Mouse (Mus musculus) splenic B cell, adult 2 months (primary cell): ENCODE data around the gene Olfr221.
A peak's percentile ranks its signal among the peaks of the same experiment; 100 is the strongest.

ENCODE experiments used
- DNase-seq: peaks from one replicate; pipeline ENCODE4 v3.0.0-alpha.2; 2011; ENCODE audit warnings: low read depth, low spot score
- H3K27me3 ChIP-seq: 2 replicates; pipeline ENCODE4 v1.6.1; 2012; ENCODE audit warnings: mild to moderate bottlenecking, low read length, moderate library complexity, mixed read lengths; ENCODE audit not compliant: control insufficient read depth, poor library complexity, insufficient read depth, severe bottlenecking
- H3K36me3 ChIP-seq: 2 replicates; pipeline ENCODE4 v1.6.1; 2012; ENCODE audit warnings: mild to moderate bottlenecking, low read length, moderate library complexity, mixed read lengths; ENCODE audit not compliant: control insufficient read depth, poor library complexity, insufficient read depth, severe bottlenecking

Gene Olfr221

DNA sequence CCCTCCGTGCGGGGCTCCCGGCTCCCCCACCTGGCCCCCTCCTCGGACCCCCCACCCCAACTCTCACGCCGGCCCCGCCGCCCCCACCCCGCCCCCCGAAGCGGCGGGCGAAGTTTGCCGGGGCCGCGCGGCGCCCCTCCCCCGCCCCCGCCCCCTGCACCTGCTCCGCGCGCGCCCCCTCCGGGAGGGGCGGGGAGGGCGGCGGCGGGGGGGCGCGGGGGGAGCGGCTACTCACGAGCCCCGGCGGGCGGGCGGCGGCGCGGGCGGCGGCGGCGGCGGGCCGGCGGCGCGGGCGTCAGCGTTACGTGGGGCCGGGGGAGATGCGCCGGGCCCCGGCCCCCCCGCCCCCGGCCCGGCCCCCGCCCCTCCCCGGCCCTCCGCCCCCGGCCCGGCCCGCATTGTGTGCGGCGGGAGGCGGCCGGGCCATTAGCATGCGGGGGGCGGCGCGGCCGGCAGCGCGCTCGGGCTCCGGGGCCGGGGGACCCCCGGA lies 27.9 kb downstream of the Olfr221 start:
- Histone ChIP-seq H3K27me3 (no peaks in the 10 kb centered on the region), H3K36me3 (no peaks in the 10 kb centered on the region)
- no peak for DNase-seq

DNA sequence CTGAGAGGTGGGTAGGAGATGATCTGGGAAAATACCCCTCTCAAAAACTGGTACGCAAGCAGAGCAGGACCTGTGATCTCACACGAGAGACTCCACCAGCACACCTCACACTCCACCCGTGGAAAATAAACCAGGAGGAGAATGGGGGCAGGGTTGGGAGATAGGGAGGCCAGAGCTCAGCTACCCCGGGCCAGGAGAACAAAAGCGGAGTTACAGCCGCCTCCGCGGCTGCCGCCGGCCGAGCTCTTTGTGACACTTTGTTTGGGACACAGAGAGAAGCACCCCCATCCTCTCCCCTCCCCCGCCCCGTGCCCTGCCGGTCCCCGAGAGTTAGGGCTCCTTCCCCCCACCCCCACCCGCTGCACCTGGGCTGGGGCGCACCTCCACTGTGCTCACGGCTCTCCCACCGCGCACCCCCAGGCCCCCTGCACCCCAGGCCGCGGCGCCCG lies 28.5 kb downstream of the Olfr221 start:
- DNase-seq, result peak; percentile 42
- Histone ChIP-seq H3K27me3 (no peaks in the 10 kb centered on the region), H3K36me3 (no peaks in the 10 kb centered on the region)

DNA sequence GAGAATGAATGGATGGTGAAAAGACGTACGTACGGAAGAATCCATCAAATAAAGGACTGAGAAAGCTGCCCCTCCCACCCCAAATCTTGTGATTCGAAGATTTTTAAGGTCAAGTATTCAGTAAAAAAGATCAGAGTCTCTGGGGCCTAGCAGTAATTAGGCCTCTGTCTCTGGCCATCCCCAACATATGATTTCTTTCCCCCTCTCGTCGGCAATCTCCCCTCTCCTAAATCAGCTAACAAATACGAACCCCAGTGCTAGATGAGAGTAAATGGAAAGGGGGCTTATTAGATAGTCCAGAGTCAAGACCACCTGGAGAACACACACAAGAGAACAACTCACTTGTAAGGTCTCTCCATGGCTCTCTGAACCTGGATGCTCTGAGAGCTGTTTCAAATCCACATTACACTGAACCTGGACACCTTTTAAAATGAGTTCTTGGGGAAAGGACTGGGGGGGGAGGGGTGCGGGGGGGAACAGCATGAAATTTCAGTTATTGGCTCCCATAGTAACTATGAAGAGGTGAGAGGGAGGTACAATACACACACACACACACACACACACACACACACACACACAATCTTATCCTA lies 29.1 kb downstream of the Olfr221 start:
- H3K27me3 ChIP-seq, result no peaks in the 10 kb centered on the region
- H3K36me3 ChIP-seq, result no peaks in the 10 kb centered on the region
- DNase-seq, result no peak

DNA sequence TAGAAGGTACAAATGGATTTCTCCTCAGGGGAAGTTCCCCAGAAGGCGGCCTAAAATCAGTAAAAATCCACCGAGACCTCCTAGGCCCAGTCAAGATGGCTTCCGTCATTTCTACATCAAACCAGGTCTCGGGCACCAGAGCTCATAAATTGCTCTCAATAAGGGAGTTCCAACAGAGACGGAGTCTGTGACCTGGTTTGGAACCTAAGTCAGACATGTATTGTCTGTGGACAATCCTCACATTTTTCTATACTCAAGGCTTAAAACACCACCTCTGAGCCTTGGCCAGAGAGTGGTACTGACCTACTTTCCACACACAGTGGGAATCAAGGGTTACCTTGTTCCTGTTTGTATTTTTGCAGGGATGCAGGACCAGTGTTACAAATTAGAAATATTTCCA lies 29.7 kb downstream of the Olfr221 start:
- no peaks in the 10 kb centered on the region for H3K27me3 ChIP-seq
- no peaks in the 10 kb centered on the region for H3K36me3 ChIP-seq
- DNase-seq, result no peak

DNA sequence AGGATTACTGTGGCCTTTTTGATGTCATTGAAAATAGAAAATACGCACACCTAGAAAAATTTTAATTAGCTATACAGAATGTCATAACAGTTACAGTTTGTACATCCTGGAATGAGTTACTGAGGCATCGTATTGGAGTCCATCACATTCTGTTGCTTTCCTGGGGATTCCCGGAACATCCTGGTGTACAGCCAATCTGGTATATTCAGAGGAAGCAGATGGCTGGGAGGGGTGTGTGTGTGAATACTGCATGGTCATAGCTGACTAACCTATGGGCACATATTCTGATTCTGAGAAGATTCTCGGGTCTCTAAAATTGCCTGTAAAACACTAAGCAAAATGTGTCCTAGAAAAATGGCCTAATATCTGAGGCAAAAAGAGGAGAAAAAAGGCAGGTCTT lies 30.2 kb downstream of the Olfr221 start:
- no peaks in the 10 kb centered on the region for H3K36me3 ChIP-seq
- DNase-seq, result no peak
- no peaks in the 10 kb centered on the region for H3K27me3 ChIP-seq

DNA sequence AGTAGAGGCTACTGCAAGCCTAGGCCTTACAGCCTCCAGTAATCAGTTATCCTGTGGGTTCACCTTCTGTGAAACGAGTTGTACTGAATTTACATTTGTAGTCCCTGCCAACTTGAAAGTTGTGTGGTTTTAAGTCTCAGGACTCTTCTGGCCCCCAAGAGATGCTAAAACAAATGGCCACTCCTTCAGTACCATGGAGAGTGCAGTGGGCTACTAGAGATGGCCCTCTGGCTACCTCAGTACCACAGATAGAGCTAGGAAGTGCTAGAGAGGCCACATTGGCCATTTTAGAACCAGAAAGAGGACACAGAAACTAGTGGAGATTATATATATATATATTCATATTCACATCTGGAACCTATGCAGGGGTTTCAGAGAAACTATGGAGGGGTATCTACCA lies 30.6 kb downstream of the Olfr221 start:
- no peaks in the 10 kb centered on the region for H3K36me3 ChIP-seq

DNA sequence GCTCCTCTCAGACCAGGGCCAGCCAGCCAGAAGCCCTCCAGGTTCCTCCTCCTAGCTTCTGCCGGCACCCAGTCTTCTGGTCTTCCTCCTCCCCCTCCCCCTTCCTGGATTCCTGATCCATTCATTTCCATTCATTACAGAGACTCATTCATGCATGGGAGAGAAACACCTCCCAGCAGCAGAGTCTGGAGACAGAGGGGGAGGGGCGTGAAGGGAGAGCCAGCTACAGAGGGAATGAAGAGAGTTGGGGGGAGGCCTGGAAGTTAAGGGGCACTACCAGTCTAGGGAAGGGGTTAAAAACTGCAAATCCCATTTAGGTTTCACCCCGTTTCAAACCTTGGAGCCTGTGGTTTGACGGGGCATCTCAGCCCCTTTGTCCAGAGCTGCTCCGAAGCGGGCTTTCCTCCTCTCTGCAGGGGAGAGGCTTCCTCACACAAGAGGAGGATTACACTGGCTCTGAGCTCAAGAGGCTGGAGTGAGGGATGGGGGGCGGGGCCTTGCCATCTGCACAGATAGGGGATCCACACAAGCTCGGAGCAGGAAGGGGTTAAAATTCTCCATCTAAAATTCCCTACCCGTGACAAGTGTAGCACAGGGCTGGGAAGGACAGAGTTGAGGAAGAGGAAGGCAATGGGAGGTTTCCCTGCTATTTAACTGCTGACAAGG lies 31.7 kb downstream of the Olfr221 start:
- Histone ChIP-seq H3K27me3 (no peaks in the 10 kb centered on the region), H3K36me3 (no peaks in the 10 kb centered on the region)
- no peak for DNase-seq

More for the DNA sequence above, 30.6 kb downstream of the Olfr221 start:
- no peak for DNase-seq
- H3K27me3 ChIP-seq, result no peaks in the 10 kb centered on the region

DNA sequence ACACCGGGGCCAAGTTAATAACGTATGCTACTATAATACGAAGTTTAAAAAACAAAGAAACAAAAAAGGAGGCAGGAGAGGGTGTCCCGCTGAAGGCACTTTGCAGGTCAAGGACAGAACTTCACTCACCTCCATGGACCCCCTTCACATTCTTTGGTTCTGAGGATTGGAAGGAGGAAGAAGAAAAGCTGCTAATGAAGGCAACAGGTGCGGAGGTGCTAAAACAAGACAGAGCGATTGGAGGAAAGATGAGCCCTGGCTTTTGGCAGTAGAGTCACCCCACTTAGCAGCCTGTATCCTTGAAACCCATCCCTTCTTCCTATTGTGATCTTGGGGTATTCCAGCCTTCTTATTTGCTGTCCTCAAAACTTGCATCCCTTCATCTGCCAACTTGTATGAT lies 32.4 kb downstream of the Olfr221 start:
- Histone ChIP-seq H3K27me3 (no peaks in the 10 kb centered on the region), H3K36me3 (no peaks in the 10 kb centered on the region)
- no peak for DNase-seq

DNA sequence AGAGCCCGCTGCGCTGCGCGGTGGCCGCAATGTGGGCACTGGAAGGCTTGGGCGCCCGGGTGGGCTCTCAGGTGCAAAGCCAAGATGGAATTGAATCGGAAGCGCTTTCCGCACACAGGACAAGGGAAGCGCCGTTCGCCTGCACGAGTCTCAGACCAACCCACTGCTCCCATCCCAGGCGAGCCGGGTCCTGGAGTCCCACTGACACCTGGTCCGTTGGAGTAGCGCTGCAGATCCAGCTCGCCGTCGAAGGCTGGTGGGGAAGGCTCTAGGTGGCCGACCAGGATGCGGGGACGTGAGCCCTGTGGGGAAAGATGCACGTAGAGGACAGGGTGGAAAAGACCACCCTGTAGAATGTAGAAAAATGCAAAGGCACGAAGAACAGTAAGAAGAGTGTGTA lies 32.9 kb downstream of the Olfr221 start:
- H3K36me3 ChIP-seq, result no peaks in the 10 kb centered on the region
- no peak for DNase-seq
- H3K27me3 ChIP-seq, result no peaks in the 10 kb centered on the region

DNA sequence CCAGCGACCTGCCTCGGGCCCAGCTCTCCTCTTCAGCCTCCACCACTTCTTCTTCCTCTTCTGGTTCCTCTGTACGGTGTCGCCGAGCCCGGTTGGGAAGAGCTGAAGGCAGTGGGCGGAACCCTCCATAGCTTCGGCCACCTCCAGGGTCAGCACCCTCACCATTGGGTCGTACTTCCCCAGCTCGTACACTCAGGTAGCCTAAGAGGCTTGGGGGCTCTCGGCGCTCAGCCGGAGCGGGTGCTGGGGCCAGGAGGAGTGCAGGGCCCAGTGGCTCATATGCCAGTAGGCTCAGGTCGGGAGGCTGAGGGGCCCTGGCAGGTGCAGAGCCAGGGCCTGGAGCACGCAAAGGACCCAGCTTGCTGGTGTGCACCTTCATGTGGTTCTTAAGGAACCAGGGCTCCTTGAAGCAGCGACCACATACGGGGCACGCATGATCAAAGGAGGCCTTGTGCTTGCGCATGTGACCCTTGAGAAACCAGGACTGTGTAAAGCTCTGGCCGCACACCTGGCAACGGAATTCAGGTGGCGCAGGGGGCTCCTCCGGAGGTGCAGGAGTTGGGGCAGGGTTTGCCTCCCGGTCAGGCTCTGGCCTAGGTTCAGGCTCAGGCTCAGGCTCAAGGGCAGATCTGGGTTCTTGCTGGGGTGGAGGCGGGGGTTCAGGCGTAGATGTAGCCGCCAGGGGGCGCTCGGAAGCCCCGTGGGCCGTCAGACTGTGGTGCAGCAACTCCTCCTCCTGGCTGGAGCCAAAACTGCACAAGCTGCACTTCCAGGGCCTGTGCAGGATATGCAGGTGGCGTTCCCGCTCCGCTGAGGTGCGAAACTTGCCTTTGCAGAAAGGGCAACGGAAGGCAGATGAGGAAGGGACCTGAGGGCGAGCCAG lies 33.7 kb downstream of the Olfr221 start:
- no peaks in the 10 kb centered on the region for H3K27me3 ChIP-seq
- DNase-seq, result peak; percentile 94
- no peaks in the 10 kb centered on the region for H3K36me3 ChIP-seq

DNA sequence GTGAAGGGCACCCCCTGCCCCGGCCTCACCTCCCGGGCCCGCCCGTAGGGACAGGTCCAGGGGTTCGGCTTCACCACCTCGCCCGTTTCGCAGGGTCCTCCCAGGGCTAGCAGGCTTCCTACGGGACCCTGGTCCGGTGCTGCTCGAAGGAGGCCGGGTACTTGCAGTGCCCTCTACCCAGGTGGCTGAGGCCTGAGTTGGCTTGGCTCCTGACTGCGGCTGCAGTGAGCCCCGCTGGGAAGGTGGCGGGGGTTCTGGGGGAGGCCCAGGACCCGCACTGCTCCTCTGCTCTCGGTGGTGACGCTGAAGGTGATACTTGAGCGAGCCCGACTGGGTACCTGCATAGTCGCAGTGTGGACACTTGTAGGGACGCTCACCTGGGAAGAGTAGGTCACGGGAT lies 35.5 kb downstream of the Olfr221 start:
- Histone ChIP-seq H3K36me3 (no peaks in the 10 kb centered on the region), H3K27me3 (no peaks in the 10 kb centered on the region)
- DNase-seq, result no peak

DNA sequence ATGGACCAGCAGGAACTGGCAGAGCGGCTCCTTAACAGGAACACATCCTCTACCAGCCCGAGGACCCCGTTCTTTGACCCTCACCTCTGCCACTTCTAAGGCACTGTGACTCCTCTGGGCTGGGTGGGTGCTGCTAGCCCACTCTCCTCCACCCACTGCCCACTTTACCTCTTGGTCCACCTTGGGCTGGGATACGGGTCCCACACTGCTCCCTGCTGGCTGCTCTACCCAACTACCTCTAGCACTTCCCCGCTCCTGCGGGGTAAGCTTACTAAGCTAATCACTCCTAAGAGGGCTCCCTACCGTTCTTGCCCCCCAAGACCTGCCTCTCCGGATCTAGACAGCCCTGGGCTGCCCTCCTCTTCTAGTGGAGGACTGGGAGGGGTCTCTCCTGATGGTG lies 36.0 kb downstream of the Olfr221 start:
- Histone ChIP-seq H3K36me3 (no peaks in the 10 kb centered on the region), H3K27me3 (no peaks in the 10 kb centered on the region)
- DNase-seq, result no peak

DNA sequence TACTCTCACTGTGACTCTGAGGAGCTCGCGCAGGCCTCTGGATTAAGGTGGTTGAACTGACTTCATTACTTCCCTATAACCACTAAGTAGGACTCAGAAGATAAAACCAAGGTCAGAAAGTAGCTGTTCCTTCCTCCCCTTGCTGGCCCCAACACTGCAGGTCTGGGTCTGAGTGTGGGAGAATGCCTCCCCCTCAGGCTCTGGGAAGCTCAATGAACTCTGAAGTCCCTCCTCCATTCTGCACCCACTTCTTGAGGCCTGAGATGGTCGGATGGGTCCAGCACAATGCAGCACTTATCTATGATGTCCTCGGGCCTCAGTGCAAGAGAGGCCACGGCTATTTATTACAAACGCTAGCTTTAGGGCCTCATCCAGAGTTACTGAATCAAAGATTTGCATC lies 36.6 kb downstream of the Olfr221 start:
- no peak for DNase-seq
- H3K36me3 ChIP-seq, result no peaks in the 10 kb centered on the region
- H3K27me3 ChIP-seq, result no peaks in the 10 kb centered on the region

DNA sequence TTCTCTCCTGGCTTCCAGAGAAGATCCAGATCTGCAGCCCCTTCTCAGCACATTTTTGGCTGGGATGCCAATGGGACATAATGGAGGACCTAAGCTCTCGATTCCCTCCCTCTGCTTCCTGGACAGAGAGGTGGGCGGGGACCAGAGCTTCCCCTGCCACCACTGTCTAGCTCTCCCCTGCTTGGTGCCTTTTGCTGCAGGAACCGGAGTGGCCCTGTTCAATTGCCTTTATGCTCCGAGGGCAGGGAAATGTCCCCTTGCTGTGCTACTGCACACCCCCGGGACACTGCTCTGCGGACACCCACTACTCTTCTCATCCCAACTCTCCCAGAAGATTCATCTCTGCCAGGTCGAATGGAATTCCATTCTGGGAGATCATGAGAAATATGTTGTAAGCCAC lies 37.1 kb downstream of the Olfr221 start:
- DNase-seq, result no peak
- Histone ChIP-seq H3K36me3 (no peaks in the 10 kb centered on the region), H3K27me3 (no peaks in the 10 kb centered on the region)

DNA sequence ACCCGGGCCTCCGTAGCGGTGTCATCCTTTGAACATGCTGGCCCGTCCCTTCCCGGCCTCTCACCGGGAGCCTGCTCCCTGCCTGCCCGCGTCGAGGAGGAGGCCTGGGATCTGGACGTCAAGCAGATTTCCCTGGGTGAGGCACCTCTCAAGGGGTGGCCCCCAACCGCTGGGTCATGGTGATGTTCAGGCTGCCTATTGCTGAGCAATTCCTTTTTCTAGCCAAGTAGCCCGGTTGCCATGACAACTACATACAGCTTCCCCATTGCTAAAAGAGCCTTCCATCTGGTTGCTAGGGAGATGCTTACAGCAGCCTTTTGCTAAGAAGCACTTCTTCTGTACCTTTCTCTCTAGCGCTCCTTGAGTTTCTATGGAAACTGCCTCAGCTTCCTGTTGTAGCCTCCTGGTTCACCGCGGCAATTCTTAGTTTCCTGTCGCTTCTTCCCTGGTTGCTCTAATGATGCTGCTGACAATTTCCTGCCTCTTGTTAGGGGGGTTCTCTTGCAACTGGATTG lies 38.2 kb downstream of the Olfr221 start:
- H3K36me3 ChIP-seq, result no peaks in the 10 kb centered on the region
- DNase-seq, result peak; percentile 62
- H3K27me3 ChIP-seq, result no peaks in the 10 kb centered on the region
